Mouse (Mus musculus) embryonic facial prominence, embryonic 10.5 days (tissue): Measurements from ENCODE around the gene A830031A19Rik. TPM values are rescaled to one million over a fixed set of nuclear protein-coding genes. Genes with fewer than 3 reads are reported as not detected.

Experiments used
- DNase-seq: peaks from one replicate; pipeline ENCODE4 v3.0.0-alpha.2; 2017; ENCODE audit warnings: low spot score
- H3K27ac ChIP-seq: fragments of 300-500 bp; sonication (generic); replicated peaks from 2 replicates; pipeline ENCODE4 v1.5.1; 2016; ENCODE audit warnings: mild to moderate bottlenecking
- H3K27me3 ChIP-seq: fragments of 300-500 bp; sonication (generic); replicated peaks from 2 replicates; pipeline ENCODE4 v1.6.1; 2016; ENCODE audit warnings: low read depth, mild to moderate bottlenecking; ENCODE audit not compliant: poor library complexity, severe bottlenecking
- H3K36me3 ChIP-seq: fragments of 300-500 bp; sonication (generic); replicated peaks from 2 replicates; pipeline ENCODE4 v1.6.1; 2016; ENCODE audit warnings: mild to moderate bottlenecking, moderate library complexity
- H3K4me1 ChIP-seq: fragments of 300-500 bp; sonication (generic); 2 replicates; pipeline ENCODE4 v1.6.1; 2016
- H3K4me3 ChIP-seq: fragments of 300-500 bp; sonication (generic); 2 replicates; pipeline ENCODE4 v1.5.1; 2016; ENCODE audit warnings: mild to moderate bottlenecking, moderate library complexity
- H3K9me3 ChIP-seq: fragments of 300-500 bp; sonication (generic); 2 replicates; pipeline ENCODE4 v1.6.1; 2016; ENCODE audit warnings: mild to moderate bottlenecking
- WGBS: fragments of 180-500 bp; shearing (Covaris S2); methylation state at CpG from one replicate; pipeline ENCODE4 v1.1.7; 2016; 5-methylcytosine and 5-hydroxymethylcytosine counted together
- microRNA-seq: library from miRNA; unstranded; fragments of <30 nt; microRNA quantifications from one replicate; pipeline ENCODE4, GENCODE M21; 2017
- polyA plus RNA-seq: library from polyadenylated mRNA; unstranded; fragments of >200 nt; fragmentation: Nextera tagmentation; extraction: Ambion mirVana; gene quantifications from 2 replicates; pipeline ENCODE4 v1.2.1, GENCODE M21; 2016

The A830031A19Rik gene
- polyA plus RNA-seq, 1 experiment from 2014 or later: not detected

GRCm38 (mm10) chr11:24014642-24015041, 60.2 kb downstream of the A830031A19Rik start:
- H3K27me3 ChIP-seq: no peaks in the 10 kb centered on the region
- no peak overlapping the region for H3K4me3 ChIP-seq
- 74% methylated on average over 5 of the region's 5 CpGs for WGBS
- no peaks in the 10 kb centered on the region for H3K36me3 ChIP-seq
- H3K9me3 ChIP-seq: no peaks in the 10 kb centered on the region
- H3K27ac ChIP-seq: no peak overlapping the region
- no peaks in the 10 kb centered on the region for H3K4me1 ChIP-seq
- DNase-seq: no peak

- H3K4me1 ChIP-seq: no peaks in the 10 kb centered on the region
- H3K4me3 ChIP-seq: no peak overlapping the region
- no peaks in the 10 kb centered on the region for H3K9me3 ChIP-seq
- H3K36me3 ChIP-seq: no peaks in the 10 kb centered on the region
- no peak for DNase-seq
- no peaks in the 10 kb centered on the region for H3K27me3 ChIP-seq
- H3K27ac ChIP-seq: no peak overlapping the region
- 85% methylated on average over 1 of the region's 1 CpGs for WGBS
These were observed 62.6 kb downstream of the A830031A19Rik start for GRCm38 (mm10) chr11:24012301-24012700.

DNA sequence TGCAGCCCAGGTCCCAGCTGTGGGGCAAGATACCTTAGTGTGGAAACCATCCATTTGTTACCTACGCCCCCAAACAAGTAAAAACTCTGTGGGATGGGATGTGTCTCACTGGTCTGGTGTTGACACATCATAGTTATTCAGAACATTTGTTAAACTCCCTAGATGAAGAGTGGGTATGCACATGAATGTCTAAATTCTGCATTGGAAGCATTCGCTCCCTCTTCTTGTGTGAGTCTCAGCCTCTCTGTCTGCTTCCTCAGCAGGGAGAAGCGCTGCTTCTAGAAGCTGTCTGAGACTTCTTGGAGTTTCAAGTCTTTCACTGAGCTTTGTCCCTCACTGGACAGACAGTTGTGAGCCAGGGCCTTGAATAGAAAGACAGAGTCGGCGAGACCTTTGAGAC, 65.9 kb downstream of the A830031A19Rik start:
- 89% methylated on average over 5 of the region's 5 CpGs for WGBS
- H3K4me1 ChIP-seq: no peaks in the 10 kb centered on the region
- no peak for DNase-seq
- H3K27ac ChIP-seq: no peak overlapping the region
- H3K9me3 ChIP-seq: no peaks in the 10 kb centered on the region
- H3K27me3 ChIP-seq: no peaks in the 10 kb centered on the region
- H3K4me3 ChIP-seq: no peak overlapping the region
- no peaks in the 10 kb centered on the region for H3K36me3 ChIP-seq

DNA sequence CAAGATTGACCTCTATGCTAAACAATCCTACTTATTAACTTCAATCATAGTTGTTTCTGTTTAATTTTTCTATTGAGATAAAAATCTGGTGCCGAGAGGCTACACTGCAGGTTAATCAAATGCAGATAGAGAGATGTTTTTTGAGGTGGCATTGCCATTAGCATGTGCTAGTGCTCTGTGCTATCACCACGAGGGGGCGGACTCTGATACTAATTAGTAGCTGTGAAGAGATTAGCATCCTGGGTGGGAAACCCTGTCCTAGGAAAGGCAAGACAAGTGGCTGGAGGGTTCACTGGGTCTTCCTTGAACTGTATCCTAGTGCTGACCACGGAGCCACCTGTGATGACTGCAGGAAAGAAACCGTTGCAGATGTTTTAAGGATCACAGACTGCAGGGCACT, 66.6 kb downstream of the A830031A19Rik start:
- Histone ChIP-seq H3K4me1 (no peaks in the 10 kb centered on the region), H3K4me3 (no peak overlapping the region), H3K27ac (no peak overlapping the region), H3K36me3 (no peaks in the 10 kb centered on the region), H3K27me3 (no peaks in the 10 kb centered on the region), H3K9me3 (no peaks in the 10 kb centered on the region)
- peak; percentile 16 for DNase-seq
- WGBS: 37% methylated on average over 5 of the region's 5 CpGs

DNA sequence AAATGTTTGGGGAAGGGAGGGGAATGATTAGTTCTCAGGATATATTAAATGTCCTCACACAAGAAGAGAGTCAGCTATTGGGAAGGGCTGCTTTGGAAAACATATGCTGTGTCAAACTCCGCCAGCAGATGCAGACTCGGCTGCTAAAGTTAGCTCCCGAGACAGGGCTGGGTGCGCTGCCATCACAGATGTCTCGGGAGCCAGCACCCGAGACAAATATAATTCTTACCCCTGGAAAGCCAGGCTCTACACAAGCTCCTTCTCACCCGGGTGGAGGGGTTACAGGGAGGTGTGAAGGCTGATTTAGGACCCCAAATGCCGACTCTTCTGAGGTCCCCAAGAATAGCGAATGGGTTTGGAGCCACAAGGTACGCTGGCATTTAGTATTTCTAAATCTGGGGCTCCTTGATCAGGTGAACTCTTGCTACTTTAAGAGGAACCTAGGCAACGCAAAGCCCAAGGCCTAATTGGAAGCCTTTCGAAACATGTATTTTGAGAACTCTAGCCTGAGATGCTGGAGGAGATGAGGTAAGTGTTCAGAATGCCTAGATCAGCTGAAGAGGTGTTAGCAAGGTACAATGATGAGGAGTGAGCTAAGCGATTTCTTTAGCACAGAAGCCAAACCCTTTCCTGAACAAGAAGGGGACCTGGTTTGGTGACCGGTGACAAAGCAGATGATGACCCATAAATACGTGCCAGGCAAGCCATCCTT, 69.3 kb downstream of the A830031A19Rik start:
- DNase-seq: no peak
- no peak overlapping the region for H3K4me3 ChIP-seq
- H3K36me3 ChIP-seq: no peaks in the 10 kb centered on the region
- H3K27me3 ChIP-seq: no peaks in the 10 kb centered on the region
- 90% methylated on average over 15 of the region's 15 CpGs for WGBS
- no peaks in the 10 kb centered on the region for H3K4me1 ChIP-seq
- no peaks in the 10 kb centered on the region for H3K9me3 ChIP-seq
- no peak overlapping the region for H3K27ac ChIP-seq

DNA sequence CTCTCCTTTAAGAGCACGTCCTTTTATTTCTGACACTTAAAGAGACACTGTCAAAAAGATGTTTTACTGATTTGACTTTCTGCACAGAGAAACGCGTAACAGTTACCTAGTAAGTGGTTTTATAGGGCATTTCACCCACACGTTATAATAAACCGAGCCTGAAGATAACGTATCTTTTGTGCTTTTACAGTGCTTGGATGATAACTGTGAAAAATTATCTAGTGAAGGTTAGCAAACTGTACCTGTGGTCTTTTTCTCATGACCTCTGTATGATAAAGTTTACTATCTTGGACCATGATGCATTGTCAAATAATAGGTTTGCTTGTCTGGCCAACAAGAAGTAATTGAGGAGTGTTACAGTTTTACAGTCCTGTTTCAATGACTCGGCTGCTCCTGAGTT, 74.2 kb downstream of the A830031A19Rik start:
- H3K4me1 ChIP-seq: no peaks in the 10 kb centered on the region
- H3K4me3 ChIP-seq: no peak overlapping the region
- H3K9me3 ChIP-seq: no peaks in the 10 kb centered on the region
- no peaks in the 10 kb centered on the region for H3K27me3 ChIP-seq
- 93% methylated on average over 7 of the region's 7 CpGs for WGBS
- no peaks in the 10 kb centered on the region for H3K36me3 ChIP-seq
- DNase-seq: no peak
- H3K27ac ChIP-seq: no peak overlapping the region

Small RNA genes lying within 50 kb of the gene (microRNA-seq; reads per million reads assigned to microRNA genes)
- gene Gm44381: not detected

Other genes starting within 250 kb of the A830031A19Rik start
- 19.9 and 21.3 TPM in 2 replicates for gene Papolg, start 179.8 kb downstream of the A830031A19Rik start, polyA plus RNA-seq
- 47.0 and 62.4 TPM in 2 replicates for gene Bcl11a, start 3.0 kb upstream of the A830031A19Rik start, polyA plus RNA-seq